Mouse (Mus musculus): ENCODE measurements around the gene Myo15b. TPM values are rescaled to one million over a fixed set of nuclear protein-coding genes. Genes with fewer than 3 reads are reported as not detected.
"Not testable (repeated sequence)": the region's sequence is repeated elsewhere in the genome, so short reads cannot be mapped to it uniquely, and the experiment has no call there.

The Myo15b gene
- total RNA-seq, 2 experiments from 2014 or later, result 0.91 to 1.2 TPM

DNA sequence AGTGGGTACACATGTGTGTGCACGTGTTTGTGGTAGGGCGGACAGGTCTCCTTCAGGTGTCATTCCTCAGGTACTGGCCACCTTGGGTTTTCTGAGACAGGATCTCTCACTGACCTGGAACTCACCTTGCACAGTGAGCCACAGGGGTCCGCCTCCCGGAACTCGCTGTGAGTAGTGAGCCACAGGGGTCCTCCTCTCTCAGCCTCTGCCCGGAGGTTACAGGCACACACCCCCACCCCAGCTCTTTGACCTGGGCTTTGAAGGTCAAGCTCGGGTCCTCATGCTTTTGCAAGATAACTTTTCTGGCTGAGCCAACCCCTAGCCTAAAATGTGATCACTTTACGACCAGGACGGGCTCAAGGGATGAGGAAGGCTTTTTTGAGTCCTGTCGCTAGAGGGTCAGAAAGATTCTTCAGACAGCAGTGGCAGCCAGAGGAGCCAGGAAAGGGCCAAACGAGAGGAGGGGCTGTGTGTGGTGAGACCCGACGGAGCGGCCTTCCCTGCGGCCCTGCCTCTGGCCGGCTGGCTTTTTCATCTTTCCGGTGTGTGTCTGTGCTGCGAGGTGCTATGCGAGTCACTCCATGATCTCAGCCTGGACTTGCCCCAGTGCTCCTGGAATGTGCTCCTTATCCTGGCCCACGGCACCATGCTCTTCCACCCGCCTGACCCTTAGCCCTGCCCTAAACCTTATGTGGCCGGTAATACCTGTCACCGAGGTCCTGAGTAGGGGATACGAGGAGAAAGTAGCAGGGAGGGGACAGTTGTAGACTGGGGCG, 27.5 kb upstream of the Myo15b start:
- no peak for DNase-seq

DNA sequence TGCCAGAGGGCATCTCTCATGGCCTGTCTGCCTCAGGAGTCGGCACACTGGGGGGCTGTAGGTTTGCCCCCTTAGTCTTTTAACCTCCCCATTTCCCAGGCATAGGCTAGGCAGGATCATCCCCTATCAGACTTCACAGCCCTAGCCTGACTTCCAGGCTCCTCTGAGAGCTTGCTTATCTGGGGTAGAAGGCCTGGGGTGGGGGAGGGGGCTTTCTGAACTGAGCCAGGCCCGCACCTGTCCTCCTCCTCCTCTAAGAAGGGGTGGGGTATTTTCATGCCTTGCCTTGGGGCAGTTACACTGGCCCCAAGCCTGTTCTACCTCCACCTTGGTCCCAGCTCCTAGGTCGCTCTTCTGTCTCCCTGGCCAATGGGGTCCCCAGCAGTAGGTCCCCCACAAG, 26.7 kb upstream of the Myo15b start:
- DNase-seq, result no peak

DNA sequence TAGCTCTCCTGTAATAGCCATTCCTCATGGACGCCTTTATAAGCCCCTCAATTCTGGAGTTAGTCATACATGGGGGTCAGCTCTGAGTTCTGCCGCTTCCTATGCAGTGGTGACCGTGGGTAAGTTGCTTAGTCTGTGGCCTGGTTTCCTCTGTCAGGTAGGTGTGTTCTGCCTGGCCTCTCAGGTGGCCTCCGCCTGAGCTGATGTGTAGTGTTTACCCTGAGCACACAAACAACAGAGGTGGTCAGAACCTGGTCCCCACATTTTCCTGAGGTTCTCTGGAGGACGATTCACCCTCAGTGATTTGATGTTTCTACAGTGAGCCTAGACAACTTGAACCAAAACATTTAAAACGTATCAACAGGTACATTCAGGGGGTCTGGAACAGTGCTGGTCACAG, 26.1 kb upstream of the Myo15b start:
- no peak for DNase-seq

GRCm38 (mm10) chr11:115832523-115832922, 25.7 kb upstream of the Myo15b start:
- peak; percentile 72 for DNase-seq

GRCm38 (mm10) chr11:115833021-115833513, 25.1 kb upstream of the Myo15b start:
- DNase-seq, result peak; percentile 24

DNA sequence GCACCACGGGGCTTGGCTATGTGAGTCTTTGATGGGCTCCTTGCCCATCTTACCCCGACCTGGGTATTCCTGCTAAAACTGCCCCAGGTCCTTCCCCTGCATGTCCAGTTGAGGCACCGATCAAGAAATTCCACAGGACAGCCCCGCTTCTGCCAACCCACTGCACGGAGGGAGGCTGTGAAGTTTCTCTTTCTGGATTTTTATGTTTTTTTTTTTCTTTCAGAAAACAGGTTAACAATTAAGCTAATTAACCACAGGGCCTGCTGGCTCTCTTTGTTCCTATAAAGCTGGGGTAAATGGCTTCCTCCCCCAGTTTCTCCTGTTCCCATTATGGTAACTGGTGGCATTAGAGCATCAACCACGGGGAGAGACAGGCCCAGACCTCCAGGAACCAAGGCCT, 24.2 kb upstream of the Myo15b start:
- no peak for DNase-seq

DNA sequence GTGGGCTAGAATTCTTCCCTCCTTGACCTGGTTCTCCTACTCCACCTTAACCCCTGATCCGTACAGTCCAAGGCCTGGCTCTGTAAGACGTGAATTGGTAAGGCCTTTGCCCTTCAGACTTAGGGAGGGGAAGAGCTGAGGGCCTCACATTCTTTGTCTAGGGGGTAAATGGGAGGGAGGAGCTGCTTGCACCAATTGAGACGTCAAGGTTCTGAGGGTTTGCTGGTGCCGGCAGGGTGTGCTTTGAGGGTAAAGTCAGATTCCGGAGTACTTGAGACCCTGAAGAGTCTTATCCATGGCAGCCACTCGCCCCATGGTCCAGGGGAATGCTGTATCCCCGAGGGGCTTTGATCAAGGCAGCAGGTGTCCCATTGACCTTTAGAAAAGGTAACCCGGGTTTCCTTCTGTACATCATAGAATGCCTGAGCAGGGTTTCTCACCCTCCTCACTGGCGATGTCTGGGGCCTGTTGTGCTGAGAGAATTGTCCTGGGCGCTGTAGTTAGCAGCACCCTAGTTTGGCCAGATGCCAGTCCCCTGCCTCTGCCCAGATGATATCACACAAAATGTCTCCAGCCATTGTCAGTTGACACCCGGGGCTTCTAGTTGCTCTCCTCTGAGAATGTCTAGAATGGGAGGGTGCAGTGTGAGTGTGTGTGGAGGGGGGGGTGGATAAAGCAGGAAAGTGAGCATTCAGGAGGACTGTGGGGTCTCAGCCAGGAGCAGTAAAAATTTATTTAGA, 21.4 kb upstream of the Myo15b start:
- no peak for DNase-seq

DNA sequence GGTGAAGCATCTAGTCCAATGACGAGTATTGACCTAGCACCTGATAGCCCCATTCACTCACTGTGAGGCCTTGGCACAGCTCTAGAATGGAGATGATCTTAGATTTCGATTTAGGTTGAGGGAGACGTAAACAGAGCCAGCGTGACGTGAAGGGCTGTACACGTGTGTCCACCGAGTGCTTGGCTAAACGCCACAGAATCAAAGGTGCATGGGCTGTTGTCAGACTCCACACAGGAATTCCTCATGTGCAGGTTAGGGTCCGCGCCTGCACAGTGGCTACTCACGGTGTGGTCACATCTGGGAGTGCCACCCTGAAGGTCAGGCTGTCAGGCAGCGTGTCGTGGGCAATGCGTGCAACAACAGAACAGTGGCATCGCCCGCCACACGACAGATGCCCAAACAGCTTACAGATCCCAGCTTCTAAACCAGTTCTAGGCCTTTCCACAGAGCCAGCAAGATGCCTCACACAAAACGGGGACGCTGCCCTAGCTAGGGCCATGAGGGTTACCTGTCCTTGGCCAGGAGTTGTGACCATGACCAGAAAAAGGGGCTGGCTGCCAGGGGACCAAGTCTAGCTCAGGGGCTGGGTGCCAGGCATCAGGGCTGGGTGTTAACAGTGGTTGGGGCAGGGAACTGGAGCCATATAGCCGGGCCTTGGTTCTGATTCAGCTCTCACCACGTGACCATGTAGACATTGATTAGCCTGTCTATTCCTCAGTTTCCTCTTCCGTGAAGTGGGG, 20.4 kb upstream of the Myo15b start:
- DNase-seq, result peak; percentile 45

- no peak for DNase-seq
Observed at GRCm38 (mm10) chr11:115838895-115839311, 19.3 kb upstream of the Myo15b start.

GRCm38 (mm10) chr11:115839732-115840131, 18.5 kb upstream of the Myo15b start:
- no peak for DNase-seq

GRCm38 (mm10) chr11:115841044-115841443, 17.2 kb upstream of the Myo15b start:
- DNase-seq, result no peak

DNA sequence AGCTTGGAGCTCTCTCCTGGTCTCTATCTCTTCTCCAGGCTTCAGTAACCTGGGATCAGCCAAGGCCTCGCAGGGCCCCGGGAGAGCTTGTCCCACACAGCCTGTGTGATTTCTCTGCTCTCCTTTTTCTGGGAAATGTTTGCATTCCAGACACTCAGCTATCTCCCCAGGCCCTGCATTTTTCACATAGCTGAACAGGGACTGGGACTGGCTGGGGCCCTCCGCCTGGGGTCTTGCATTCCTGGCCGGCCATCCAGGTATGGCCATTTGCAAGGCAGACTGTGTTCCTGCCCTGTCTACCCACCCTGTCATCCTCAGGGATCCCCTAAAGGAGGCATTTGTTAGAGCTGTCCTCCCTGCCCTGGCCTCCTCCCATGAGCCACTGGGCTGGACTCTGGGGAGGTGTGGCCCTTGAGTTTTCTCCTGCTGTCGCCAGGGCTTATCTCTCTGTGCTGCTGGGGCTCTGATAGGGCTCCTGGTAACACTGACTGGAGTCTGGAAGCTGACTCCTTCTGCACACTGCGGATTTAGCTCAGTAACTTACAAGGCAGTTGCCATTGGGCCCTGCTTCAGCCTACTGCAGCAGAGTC, 16.1 kb upstream of the Myo15b start:
- peak; percentile 47 for DNase-seq

DNA sequence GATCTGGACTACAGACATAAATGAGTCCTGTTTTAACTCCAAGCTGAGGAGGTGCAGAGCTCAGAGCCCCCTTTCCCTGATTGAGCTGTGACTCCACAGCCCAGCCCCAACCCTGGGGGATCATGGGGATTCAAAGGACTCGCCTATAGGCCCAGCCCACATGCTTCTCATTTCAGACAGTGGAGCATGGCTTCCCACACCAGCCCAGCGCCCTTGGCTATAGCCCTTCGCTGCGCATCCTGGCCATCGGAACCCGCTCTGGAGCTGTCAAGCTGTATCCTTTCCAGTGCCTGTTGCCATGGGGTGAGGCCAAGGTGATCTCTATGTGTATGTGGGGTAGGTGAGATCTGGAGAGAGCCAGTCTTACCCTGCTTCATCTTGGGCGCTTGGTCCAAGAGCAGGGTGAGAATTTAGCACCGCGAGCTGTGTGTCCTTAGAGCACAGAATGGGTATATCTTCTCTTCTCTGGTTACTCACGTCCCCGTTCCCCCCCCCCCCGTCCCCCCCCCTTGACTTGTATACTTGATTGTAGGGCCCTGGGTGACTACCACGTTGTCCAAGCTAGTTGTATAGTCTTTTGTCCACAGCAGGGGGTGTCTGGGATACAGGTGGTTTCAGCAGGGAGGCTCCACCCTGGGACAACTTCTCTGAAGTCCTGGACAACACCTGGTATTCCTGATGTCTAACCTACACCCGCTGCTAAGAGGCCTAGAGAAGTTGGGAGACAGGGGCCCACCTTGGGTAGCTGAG, 14.9 kb upstream of the Myo15b start:
- DNase-seq, result no peak

- DNase-seq, result peak; percentile 14
Observed at GRCm38 (mm10) chr11:115843891-115844239, 14.3 kb upstream of the Myo15b start.

- no peak for DNase-seq
Observed at GRCm38 (mm10) chr11:115844240-115844639, 14.0 kb upstream of the Myo15b start.

DNA sequence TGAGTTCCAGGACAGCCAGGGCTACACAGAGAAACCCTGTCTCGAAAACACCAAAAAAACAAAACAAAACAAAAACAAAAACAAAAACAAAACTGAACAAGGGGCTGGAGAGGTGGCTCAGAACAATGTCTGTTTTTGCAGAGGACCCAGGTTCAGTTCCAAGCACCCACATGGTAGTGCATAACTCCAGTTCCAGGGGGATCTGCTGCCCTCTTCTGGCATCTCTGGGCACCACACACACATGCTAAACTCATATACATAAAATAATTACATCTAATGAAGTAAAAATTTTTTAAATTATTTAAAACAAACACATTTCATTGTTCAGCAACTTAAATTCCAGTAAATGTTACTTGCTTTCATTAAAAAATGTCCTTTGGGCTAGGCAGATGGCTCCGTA, 12.4 kb upstream of the Myo15b start:
- no peak for DNase-seq

- DNase-seq, result no peak
Observed at GRCm38 (mm10) chr11:115854674-115855073, 3.5 kb upstream of the Myo15b start.

- DNase-seq, result not testable (repeated sequence)
Observed at GRCm38 (mm10) chr11:115857146-115857545, 1.1 kb upstream of the Myo15b start.

DNA sequence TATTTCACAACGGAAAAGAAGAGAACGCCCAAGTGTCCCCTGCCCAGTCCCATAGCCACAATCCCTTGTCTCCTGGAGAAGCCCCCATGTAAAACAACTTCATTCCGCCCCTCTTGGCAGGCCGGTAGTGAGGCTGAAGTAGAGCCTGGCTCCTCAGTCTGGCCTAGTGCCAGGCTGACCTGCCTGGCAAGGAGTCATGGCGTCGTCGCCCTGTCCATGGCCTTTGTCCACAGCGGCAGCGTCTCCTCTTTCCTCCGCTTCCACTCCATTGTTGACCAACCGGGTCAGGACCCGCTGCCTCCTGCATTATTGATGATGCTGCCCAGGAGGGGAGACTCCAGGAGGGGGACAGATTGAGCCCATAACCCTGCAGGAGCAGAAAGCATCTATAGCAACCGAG, 270 bp upstream of the Myo15b start:
- DNase-seq, result peak; percentile 25

DNA sequence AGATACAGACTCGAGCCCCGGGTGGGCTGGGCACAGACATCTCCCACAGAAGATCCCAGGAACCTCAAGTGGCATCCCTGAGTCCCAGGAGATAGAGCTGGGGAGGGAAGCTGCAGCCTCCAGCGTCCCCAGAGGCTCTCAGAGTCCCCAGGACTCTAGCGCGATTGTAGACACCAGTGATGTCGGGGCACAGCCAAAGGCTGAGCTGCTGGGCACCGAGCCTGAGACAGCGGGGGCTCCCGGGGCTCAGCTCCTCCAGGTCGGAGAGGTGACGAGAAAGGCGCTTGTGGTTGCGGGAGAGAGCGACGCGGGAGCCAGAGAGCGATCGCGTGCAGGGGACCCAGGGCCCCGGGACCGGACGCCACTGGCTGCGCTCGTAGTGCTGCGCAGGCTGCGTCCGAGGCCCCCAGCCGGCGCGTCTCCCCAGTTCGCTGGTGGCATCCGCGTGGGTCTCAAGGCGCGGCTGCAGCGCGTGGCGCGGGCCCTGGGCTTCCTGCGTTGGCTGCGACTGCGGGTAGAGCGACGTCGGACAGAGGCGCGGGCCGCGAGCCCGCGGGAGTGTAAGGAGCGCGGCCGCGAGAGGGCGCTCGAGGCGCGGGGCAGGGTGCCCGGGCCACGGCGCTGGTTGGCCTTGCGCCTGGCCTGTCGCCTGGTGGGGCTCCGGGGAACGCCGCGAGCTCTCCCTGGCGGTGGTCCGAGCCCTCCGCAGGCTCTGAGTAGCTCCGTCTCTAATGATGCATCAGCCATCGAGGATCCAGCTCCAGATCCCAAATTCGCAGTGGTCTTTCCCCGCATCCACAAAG, 1.1 kb downstream of the Myo15b start:
- DNase-seq, result peak; percentile 96

DNA sequence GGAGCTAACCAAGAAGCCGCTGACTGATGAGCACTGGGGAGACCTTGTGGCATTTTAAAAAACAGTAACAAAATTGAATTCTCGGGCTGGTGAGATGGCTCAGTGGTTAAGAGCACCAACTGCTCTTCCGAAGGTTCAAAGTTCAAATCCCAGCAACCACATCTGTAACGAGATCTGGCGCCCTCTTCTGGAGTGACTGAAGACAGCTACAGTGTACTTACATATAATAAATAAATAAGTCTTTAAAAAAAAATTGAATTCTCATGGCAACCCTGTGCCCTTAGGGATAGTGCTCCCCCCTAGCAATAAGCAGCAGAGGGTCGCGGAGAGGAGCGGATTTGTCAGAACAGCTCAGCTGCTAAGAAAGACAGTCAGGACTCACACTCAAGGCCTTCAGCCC, 5.7 kb downstream of the Myo15b start:
- DNase-seq, result no peak

Measured in adrenal gland, postnatal 10 days (tissue).